Mouse (Mus musculus) olfactory bulb, adult 2 months (tissue): ENCODE measurements around the gene Cdc42bpb.

Source experiments
- CTCF ChIP-seq: fragments of 200-500 bp; IDR thresholded peaks from 2 replicates; pipeline ENCODE4 v1.5.1; 2012; ENCODE audit warnings: low read depth, mild to moderate bottlenecking, low read length, moderate library complexity; ENCODE audit not compliant: insufficient read depth
- POLR2A ChIP-seq: fragments of 200-500 bp; IDR thresholded peaks from 2 replicates; pipeline ENCODE4 v1.6.1; 2012; ENCODE audit warnings: mild to moderate bottlenecking, low read depth, low read length, moderate library complexity; ENCODE audit not compliant: insufficient read depth

DNA sequence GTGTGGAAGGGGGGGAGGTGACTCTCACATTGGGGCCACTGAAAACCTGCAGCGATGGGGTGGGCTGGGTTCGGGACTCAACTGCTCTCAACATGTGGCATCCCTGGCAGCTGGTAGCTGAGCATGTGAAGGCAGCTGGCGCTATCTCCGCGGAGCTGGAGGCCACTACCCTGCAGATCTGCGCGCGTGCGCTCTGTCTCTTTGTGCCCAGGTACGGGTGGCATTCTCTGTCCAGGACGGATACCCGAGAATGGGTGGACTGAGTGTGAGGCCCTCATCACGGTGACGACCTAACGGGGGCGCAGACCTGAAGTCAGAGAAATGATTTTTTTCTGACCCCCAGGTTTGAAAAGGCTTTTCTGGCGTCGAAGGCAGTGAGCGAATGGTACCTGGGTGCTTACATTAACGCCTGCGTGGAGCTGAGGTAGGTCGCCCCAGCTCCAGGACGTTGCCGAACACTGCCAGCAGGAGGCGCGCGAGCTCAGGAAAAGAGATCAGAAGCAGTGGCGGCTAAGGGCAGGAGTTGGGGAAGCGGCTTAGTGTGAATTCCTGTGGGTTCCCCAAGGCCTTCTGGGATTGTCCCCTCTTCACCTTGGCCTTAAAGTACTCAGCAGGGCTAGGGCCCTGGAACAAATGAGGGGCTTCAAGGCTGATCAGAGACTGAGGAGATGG is 48.4 kb upstream of the Cdc42bpb start:
- TF ChIP-seq POLR2A: no peak
- peak; percentile 92 for TF ChIP-seq CTCF
